Mouse (Mus musculus) cerebellum, adult 2 months (tissue): ENCODE results near the gene Col6a6.
"Not testable (repeated sequence)": the region's sequence is repeated elsewhere in the genome, so short reads cannot be mapped to it uniquely, and the experiment has no call there.

Source experiments
- CTCF ChIP-seq: fragments of 200-500 bp; IDR thresholded peaks from 2 replicates; pipeline ENCODE4 v1.5.1; 2011; ENCODE audit warnings: low read depth, mild to moderate bottlenecking, control low read depth, low read length, moderate library complexity, borderline replicate concordance; ENCODE audit not compliant: insufficient read depth
- POLR2A ChIP-seq: fragments of 200-500 bp; IDR thresholded peaks from 2 replicates; pipeline ENCODE4 v1.6.1; 2011; ENCODE audit warnings: low read length, control low read depth, borderline replicate concordance; ENCODE audit not compliant: insufficient read depth

DNA sequence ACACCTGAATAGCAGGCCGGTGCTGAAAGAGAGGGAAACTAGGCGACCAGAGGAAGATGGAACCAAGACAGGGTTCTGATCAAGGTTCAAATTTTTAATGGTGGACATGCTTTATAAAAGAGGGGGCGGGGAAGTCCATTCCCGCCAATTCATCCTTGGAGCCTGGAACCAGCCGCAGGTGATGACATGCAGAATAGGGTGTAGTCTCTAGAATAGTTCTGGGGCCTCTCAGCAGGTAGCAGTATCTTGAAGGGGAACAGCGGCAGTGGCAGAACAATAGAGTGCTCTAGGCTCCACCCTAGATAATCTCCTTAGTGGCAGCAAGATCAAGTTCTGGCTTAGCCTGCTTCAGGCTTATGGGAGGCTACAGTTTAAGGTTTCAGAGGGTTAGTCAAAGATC, 186.6 kb downstream of the Col6a6 start:
- not testable (repeated sequence) for TF ChIP-seq CTCF, POLR2A
